Mouse (Mus musculus) CH12.LX (cell line): ENCODE results near the gene Tspyl2. TPM values are rescaled to one million over a fixed set of nuclear protein-coding genes. Genes with fewer than 3 reads are reported as not detected.
"Not testable (repeated sequence)": the region's sequence is repeated elsewhere in the genome, so short reads cannot be mapped to it uniquely, and the experiment has no call there.

Source experiments
- DNase-seq: peaks from one replicate; pipeline ENCODE4 v3.0.0-alpha.2; 2013; ENCODE audit errors: extremely low read depth
- H3K27ac ChIP-seq: 2 replicates; pipeline ENCODE4 v1.5.1; 2012; ENCODE audit warnings: low read depth, mild to moderate bottlenecking, control low read depth, moderate library complexity; ENCODE audit not compliant: insufficient read depth
- H3K27me3 ChIP-seq: replicated peaks from 2 replicates; pipeline ENCODE3; 2012; ENCODE audit warnings: inconsistent platforms
- H3K36me3 ChIP-seq, 2 experiments: replicated peaks in 1 of 2; 2 replicates each; pipeline versions ENCODE3 to v1.6.1; 2012; ENCODE audit warnings: inconsistent platforms in 1 of 2, low read length in 1 of 2, mild to moderate bottlenecking in 1 of 2, mixed read lengths in 1 of 2, moderate library complexity in 1 of 2; ENCODE audit not compliant: control insufficient read depth in 1 of 2, insufficient read depth in 1 of 2
- H3K4me1 ChIP-seq, 2 experiments: 2 replicates each; pipeline ENCODE4 v1.6.1; 2012; ENCODE audit warnings: inconsistent platforms in 1 of 2, moderate library complexity in 1 of 2; ENCODE audit not compliant: insufficient read depth in 2 of 2, control insufficient read depth in 1 of 2
- H3K4me2 ChIP-seq: 2 replicates; pipeline ENCODE4 v1.6.1; 2012; ENCODE audit warnings: low read depth, mild to moderate bottlenecking, control low read depth; ENCODE audit not compliant: poor library complexity, insufficient read depth, severe bottlenecking
- H3K4me3 ChIP-seq, 3 experiments: fragments of 150-350 bp in 1 of 3; sonication (generic) in 1 of 3; replicated peaks in 1 of 3; 2 replicates each; pipeline versions ENCODE3 to v1.5.1; 2011 to 2012; ENCODE audit warnings: low read depth in 2 of 3, low read length in 2 of 3, mild to moderate bottlenecking in 2 of 3, moderate library complexity in 2 of 3, control low read depth in 1 of 3, improper control_type of control experiment in 1 of 3, inconsistent platforms in 1 of 3, mixed read lengths in 1 of 3; ENCODE audit not compliant: poor library complexity in 1 of 3
- H3K79me2 ChIP-seq: replicated peaks from 2 replicates; pipeline ENCODE4 v1.6.1; 2012; ENCODE audit warnings: mild to moderate bottlenecking, moderate library complexity; ENCODE audit not compliant: control insufficient read depth, poor library complexity, insufficient read depth, severe bottlenecking; ENCODE audit errors: extremely low read depth
- H3K9ac ChIP-seq: 2 replicates; pipeline ENCODE4 v1.6.1; 2012; ENCODE audit warnings: low read depth, mild to moderate bottlenecking, control low read depth, moderate library complexity; ENCODE audit not compliant: insufficient read depth
- H3K9me3 ChIP-seq: replicated peaks from 2 replicates; pipeline ENCODE3; 2012; ENCODE audit warnings: low read length, inconsistent platforms, mixed read lengths
- BHLHE40 ChIP-seq: IDR thresholded peaks from 2 replicates; pipeline ENCODE4 v1.6.1; 2011; ENCODE audit warnings: mild to moderate bottlenecking, low read depth, low read length, improper control_type of control experiment
- CHD1 ChIP-seq: IDR thresholded peaks from 2 replicates; pipeline ENCODE4 v1.6.1; 2012; ENCODE audit warnings: low read depth, low read length, improper control_type of control experiment, inconsistent platforms
- CHD2 ChIP-seq: IDR thresholded peaks from 2 replicates; pipeline ENCODE4 v1.6.1; 2011; ENCODE audit warnings: low read length, improper control_type of control experiment
- E2F4 ChIP-seq: IDR thresholded peaks from 2 replicates; pipeline ENCODE4 v1.6.1; 2011; ENCODE audit warnings: low read depth, low read length, improper control_type of control experiment; ENCODE audit not compliant: insufficient replicate concordance
- ELF1 ChIP-seq: IDR thresholded peaks from 2 replicates; pipeline ENCODE4 v1.6.1; 2014; ENCODE audit warnings: low read depth, mild to moderate bottlenecking, inconsistent platforms, low read length, improper control_type of control experiment
- ETS1 ChIP-seq: conservative IDR thresholded peaks from 2 replicates; pipeline ENCODE4 v1.6.1; 2012; ENCODE audit warnings: low read depth, mild to moderate bottlenecking, inconsistent platforms, low read length, improper control_type of control experiment, moderate library complexity
- GABPA ChIP-seq: IDR thresholded peaks from 2 replicates; pipeline ENCODE4 v1.6.1; 2012; ENCODE audit warnings: low read depth, low read length, improper control_type of control experiment, inconsistent platforms; ENCODE audit not compliant: insufficient replicate concordance
- HCFC1 ChIP-seq: IDR thresholded peaks from 2 replicates; pipeline ENCODE4 v1.6.1; 2012; ENCODE audit warnings: low read depth, mild to moderate bottlenecking, inconsistent platforms, low read length, improper control_type of control experiment
- JUND ChIP-seq: conservative IDR thresholded peaks from 2 replicates; pipeline ENCODE4 v1.6.1; 2011; ENCODE audit warnings: low read depth, low read length, improper control_type of control experiment
- KAT2A ChIP-seq: IDR thresholded peaks from 2 replicates; pipeline ENCODE4 v1.6.1; 2012; ENCODE audit warnings: low read length, improper control_type of control experiment, inconsistent platforms; ENCODE audit not compliant: insufficient replicate concordance
- MAFK ChIP-seq: IDR thresholded peaks from 2 replicates; pipeline ENCODE4 v1.6.1; 2011; ENCODE audit warnings: low read length, improper control_type of control experiment; ENCODE audit not compliant: insufficient replicate concordance
- MAX ChIP-seq: IDR thresholded peaks from 2 replicates; pipeline ENCODE4 v1.6.1; 2011; ENCODE audit warnings: low read length, improper control_type of control experiment
- MYC ChIP-seq: IDR thresholded peaks from 2 replicates; pipeline ENCODE4 v1.6.1; 2011; ENCODE audit warnings: low read depth, mild to moderate bottlenecking, improper control_type of control experiment, low read length
- NELFE ChIP-seq: IDR thresholded peaks from 2 replicates; pipeline ENCODE4 v1.6.1; 2011; ENCODE audit warnings: low read depth, low read length, improper control_type of control experiment
- PAX5 ChIP-seq: IDR thresholded peaks from 2 replicates; pipeline ENCODE4 v1.6.1; 2012; ENCODE audit warnings: low read length, inconsistent platforms, mixed read lengths
- POLR2A ChIP-seq: IDR thresholded peaks from 2 replicates; pipeline ENCODE4 v1.6.1; 2011; ENCODE audit warnings: low read depth, mild to moderate bottlenecking, improper control_type of control experiment, low read length
- TCF12 ChIP-seq: IDR thresholded peaks from 2 replicates; pipeline ENCODE4 v1.6.1; 2014; ENCODE audit warnings: low read depth, mild to moderate bottlenecking, inconsistent platforms, low read length, improper control_type of control experiment
- UBTF ChIP-seq: IDR thresholded peaks from 2 replicates; pipeline ENCODE4 v1.6.1; 2012; ENCODE audit warnings: low read depth, mild to moderate bottlenecking, inconsistent platforms, low read length, improper control_type of control experiment, moderate library complexity
- USF1 ChIP-seq: IDR thresholded peaks from 2 replicates; pipeline ENCODE4 v1.6.1; 2014; ENCODE audit warnings: low read depth, mild to moderate bottlenecking, inconsistent platforms, low read length, improper control_type of control experiment
- ZKSCAN1 ChIP-seq: IDR thresholded peaks from 2 replicates; pipeline ENCODE4 v1.6.1; 2012; ENCODE audit warnings: low read depth, inconsistent platforms, low read length, improper control_type of control experiment, borderline replicate concordance
- dilution Hi-C: fragments of 300-500 bp; cut with MboI; formaldehyde crosslinking; loops from 2 replicates; pipeline ENCODE4 v1.14.3; 2020; ENCODE audit warnings: low sequenced_read_pairs; ENCODE audit not compliant: extremely low pct_unique_long_range_greater_than_20kb, extremely low pct_ligation_motif_present
- in situ Hi-C: fragments of 300-500 bp; cut with MboI; formaldehyde crosslinking; loops from 3 replicates; pipeline ENCODE4 v1.14.3; 2019; ENCODE audit warnings: low sequenced_read_pairs, low pct_ligation_motif_present, low pct_unique_long_range_greater_than_20kb, mixed read lengths
- polyA plus RNA-seq: library from polyadenylated mRNA; unstranded; fragments of >175 nt; gene quantifications from 2 replicates; pipeline ENCODE4 v1.2.1, GENCODE M21; 2012; ENCODE audit warnings: low read depth; ENCODE audit not compliant: insufficient read length
- total RNA-seq, 2 experiments: library from RNA; depleted of rRNA; stranded (reverse); fragments of 300-350 nt in 1 of 2; fragments of >200 nt in 1 of 2; gene quantifications; 2 replicates each; pipeline ENCODE4 v1.2.3; 2012 to 2014

The Tspyl2 gene
- total and polyA plus RNA-seq, 3 experiments: 16.5 to 37.1 (median 18.0) TPM

- Histone ChIP-seq H3K79me2 (no peaks in the 10 kb centered on the region), H3K27me3 (no peaks in the 10 kb centered on the region), H3K9me3 (no peaks in the 10 kb centered on the region), H3K36me3 (peaks cover 2 to 15% of the 10 kb centered on the region in 2 experiments)
- TF ChIP-seq MAFK (no peak), PAX5 (no peak), ETS1 (no peak), TCF12 (no peak), CHD2 (no peak), UBTF (no peak), ELF1 (no peak), MYC (no peak), BHLHE40 (no peak), HCFC1 (no peak), POLR2A (no peak), CHD1 (no peak), MAX (no peak), JUND (no peak), ZKSCAN1 (no peak), GABPA (no peak), USF1 (no peak), NELFE (no peak), E2F4 (no peak), KAT2A (no peak)
- TF ChIP-seq, all 38 proteins: peak for 0
- H3K4me1 ChIP-seq: no peaks in the 10 kb centered on the region
- DNase-seq: no peak
- H3K4me3 ChIP-seq: no peak overlapping the region
- H3K9ac ChIP-seq: no peak overlapping the region
- dilution Hi-C loops (no loop called here), in situ Hi-C loops (no loop called here)
- no peak overlapping the region for H3K27ac ChIP-seq
- no peak overlapping the region for H3K4me2 ChIP-seq
These were observed 36.0 kb downstream of the Tspyl2 start for GRCm38 (mm10) chrX:152306224-152306623.

GRCm38 (mm10) chrX:152287026-152287425, 55.2 kb downstream of the Tspyl2 start:
- H3K4me2 ChIP-seq, H3K9me3 ChIP-seq, H3K27me3 ChIP-seq, H3K36me3 ChIP-seq, H3K4me1 ChIP-seq, H3K27ac ChIP-seq, DNase-seq, H3K79me2 ChIP-seq, in situ Hi-C loops, H3K4me3 ChIP-seq, H3K9ac ChIP-seq, dilution Hi-C loops: not testable (repeated sequence)

Other genes with a start within 250 kb of the Tspyl2 start
- 1.2 and 1.8 TPM in 2 replicates for gene Iqsec2, start 198.2 kb downstream of the Tspyl2 start, total RNA-seq (2012; rRNA removed)
- 0.39 and 0.71 TPM in 2 replicates for gene Iqsec2, start 198.2 kb downstream of the Tspyl2 start, total RNA-seq (2014; rRNA removed)
- gene Iqsec2, start 198.2 kb downstream of the Tspyl2 start, polyA plus RNA-seq: 3.3 and 4.2 TPM in 2 replicates
- gene Kdm5c, start 109.4 kb downstream of the Tspyl2 start, total RNA-seq (2012; rRNA removed): 52.3 and 59.3 TPM in 2 replicates
- gene Kdm5c, start 109.4 kb downstream of the Tspyl2 start, total RNA-seq (2014; rRNA removed): 21.6 and 22.5 TPM in 2 replicates
- gene Kdm5c, start 109.4 kb downstream of the Tspyl2 start, polyA plus RNA-seq: 45.2 and 48.7 TPM in 2 replicates
- gene Kantr, start 14.9 kb downstream of the Tspyl2 start, total RNA-seq (2012; rRNA removed): 3.1 and 3.5 TPM in 2 replicates
- 0.64 and 0.86 TPM in 2 replicates for gene Kantr, start 14.9 kb downstream of the Tspyl2 start, total RNA-seq (2014; rRNA removed)
- gene Kantr, start 14.9 kb downstream of the Tspyl2 start, polyA plus RNA-seq: 2.7 and 3.4 TPM in 2 replicates
- not detected in 2 replicates for gene Gpr173, start 26.3 kb upstream of the Tspyl2 start, total RNA-seq (2012; rRNA removed)
- not detected in 2 replicates for gene Gpr173, start 26.3 kb upstream of the Tspyl2 start, total RNA-seq (2014; rRNA removed)
- gene Gpr173, start 26.3 kb upstream of the Tspyl2 start, polyA plus RNA-seq: not detected in 2 replicates
- gene Cldn34a, start 220.9 kb upstream of the Tspyl2 start, total RNA-seq (2012; rRNA removed): not detected in 2 replicates
- not detected in 2 replicates for gene Cldn34a, start 220.9 kb upstream of the Tspyl2 start, total RNA-seq (2014; rRNA removed)
- not detected in 2 replicates for gene Cldn34a, start 220.9 kb upstream of the Tspyl2 start, polyA plus RNA-seq